Mouse (Mus musculus): ENCODE data around the gene Rras.

The Rras gene

GRCm38 (mm10) chr7:45053931-45054510, 36.3 kb downstream of the Rras start:
- DNase-seq: peak; percentile 94

- no peak for DNase-seq
Measured at GRCm38 (mm10) chr7:45056329-45056971, 38.7 kb downstream of the Rras start.

- no peak for DNase-seq
Measured at GRCm38 (mm10) chr7:45056972-45057348, 39.2 kb downstream of the Rras start.

- DNase-seq: no peak
Measured at GRCm38 (mm10) chr7:45058607-45059571, 41.1 kb downstream of the Rras start.

GRCm38 (mm10) chr7:45060632-45061122, 42.9 kb downstream of the Rras start:
- no peak for DNase-seq

- peak; percentile 55 for DNase-seq
Measured at GRCm38 (mm10) chr7:45061532-45062075, 43.8 kb downstream of the Rras start.

- peak; percentile 94 for DNase-seq
Measured at GRCm38 (mm10) chr7:45062239-45062835, 44.6 kb downstream of the Rras start, which contains the start of the genes Nosip and Prrg2. Gene Nosip (plus strand): TSS chr7:45062429. Gene Prrg2 (minus strand): TSS chr7:45062677.

GRCm38 (mm10) chr7:45067190-45067999, 49.6 kb downstream of the Rras start:
- DNase-seq: no peak

GRCm38 (mm10) chr7:45068000-45068318, 50.2 kb downstream of the Rras start:
- DNase-seq: peak; percentile 80

GRCm38 (mm10) chr7:45069671-45070070, 51.9 kb downstream of the Rras start:
- no peak for DNase-seq

Measured in thymus, postnatal 4 days (tissue).